In genomic region chr6:143444782-143445181, GRCm38 (mm10) we compare ENCODE assay signal across 17 mouse cellular contexts.
"Had no signal": no experiment of that assay in that cellular context is flagged by ENCODE, and none has a peak within 500 bp of the region (broad histone marks: within the 10 kb centered on the region; RNA-seq: fewer than 3 reads in every experiment).

No protein-coding gene starts in this region.

- ATAC-seq: midbrain, embryonic 15.5 days had no signal

- H3K36me3 ChIP-seq: limb, embryonic 12.5 days; limb, embryonic 15.5 days; liver, embryonic 13.5 days; midbrain, embryonic 12.5 days; midbrain, embryonic 15.5 days; neural tube, embryonic 13.5 days; stomach, embryonic 15.5 days had no signal

- DNase-seq: kidney, adult 9 months; kidney, postnatal 14 days; kidney, postnatal 4 days; liver, embryonic 13.5 days; lung, adult 2 months; lung, postnatal 14 days; lung, postnatal 4 days; retina, postnatal 1 day; right cerebral cortex, postnatal 25 days; spleen, adult 18-20 months; thymus, postnatal 25 days had no signal

- H3K27me3 ChIP-seq: liver, embryonic 13.5 days; midbrain, embryonic 12.5 days; midbrain, embryonic 15.5 days; neural tube, embryonic 13.5 days; stomach, embryonic 15.5 days had no signal

- H3K4me1 ChIP-seq: limb, embryonic 15.5 days; liver, embryonic 13.5 days; midbrain, embryonic 15.5 days; neural tube, embryonic 13.5 days; stomach, embryonic 15.5 days had no signal

- H3K9me3 ChIP-seq: limb, embryonic 12.5 days; limb, embryonic 15.5 days; liver, embryonic 13.5 days; midbrain, embryonic 12.5 days; midbrain, embryonic 15.5 days; neural tube, embryonic 13.5 days; stomach, embryonic 15.5 days had no signal

- H3K27ac ChIP-seq: limb, embryonic 12.5 days; limb, embryonic 15.5 days; liver, embryonic 13.5 days; midbrain, embryonic 12.5 days; midbrain, embryonic 15.5 days; neural tube, embryonic 13.5 days; stomach, embryonic 15.5 days had no signal

- H3K9ac ChIP-seq: limb, embryonic 12.5 days; limb, embryonic 15.5 days; liver, embryonic 13.5 days; midbrain, embryonic 12.5 days; midbrain, embryonic 15.5 days; neural tube, embryonic 13.5 days; stomach, embryonic 15.5 days had no signal

- H3K4me3 ChIP-seq: limb, embryonic 12.5 days; limb, embryonic 15.5 days; liver, embryonic 13.5 days; midbrain, embryonic 12.5 days; midbrain, embryonic 15.5 days; neural tube, embryonic 13.5 days; stomach, embryonic 15.5 days had no signal

- H3K4me2 ChIP-seq: limb, embryonic 12.5 days; limb, embryonic 15.5 days; liver, embryonic 13.5 days; midbrain, embryonic 12.5 days; midbrain, embryonic 15.5 days; neural tube, embryonic 13.5 days; stomach, embryonic 15.5 days had no signal
